Mouse (Mus musculus): ENCODE measurements at regions not wholly inside any gene's neighbourhood (a gene's known extent, or its start where the extent isn't known, plus 50 kb on each side); places are given as distances from the start of the nearest gene placed in this dataset.

DNA sequence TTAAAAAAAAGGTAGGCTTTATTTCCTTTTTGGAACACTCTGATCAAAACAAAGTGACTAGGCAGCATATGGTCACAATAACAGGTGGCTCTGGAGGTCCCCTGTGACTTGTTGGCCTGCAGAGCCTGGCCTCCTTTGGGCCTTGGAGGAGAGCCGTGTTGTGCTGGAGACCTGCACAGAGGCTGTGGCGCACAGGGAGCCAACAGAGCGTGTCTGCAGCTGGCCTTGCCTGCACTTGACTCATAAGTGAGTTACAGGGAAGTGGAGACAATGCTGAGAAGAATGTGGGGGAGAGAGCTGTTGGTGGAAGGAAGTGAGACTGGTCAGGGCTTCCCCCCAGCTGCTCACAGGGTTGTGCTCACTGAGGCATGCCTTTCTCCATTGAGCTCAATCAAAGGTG lies 175.7 kb downstream of the Foxo1 start:
- no peak overlapping the region for H3K27ac ChIP-seq (ENCODE audit: insufficient read depth, low read depth, low read length)
- H3K4me1 ChIP-seq (ENCODE audit: control insufficient read depth, insufficient read depth, low read length): peaks cover 8% of the 10 kb centered on the region
- H3K4me3 ChIP-seq (ENCODE audit: insufficient read depth, low read length): no peak overlapping the region
- TF ChIP-seq CTCF (IDR thresholded peaks at IDR 0.05; ENCODE audit: low read depth, low read length): no peak
- no peak for TF ChIP-seq POLR2A (IDR thresholded peaks at IDR 0.05; ENCODE audit: borderline replicate concordance, low read depth, low read length)

DNA sequence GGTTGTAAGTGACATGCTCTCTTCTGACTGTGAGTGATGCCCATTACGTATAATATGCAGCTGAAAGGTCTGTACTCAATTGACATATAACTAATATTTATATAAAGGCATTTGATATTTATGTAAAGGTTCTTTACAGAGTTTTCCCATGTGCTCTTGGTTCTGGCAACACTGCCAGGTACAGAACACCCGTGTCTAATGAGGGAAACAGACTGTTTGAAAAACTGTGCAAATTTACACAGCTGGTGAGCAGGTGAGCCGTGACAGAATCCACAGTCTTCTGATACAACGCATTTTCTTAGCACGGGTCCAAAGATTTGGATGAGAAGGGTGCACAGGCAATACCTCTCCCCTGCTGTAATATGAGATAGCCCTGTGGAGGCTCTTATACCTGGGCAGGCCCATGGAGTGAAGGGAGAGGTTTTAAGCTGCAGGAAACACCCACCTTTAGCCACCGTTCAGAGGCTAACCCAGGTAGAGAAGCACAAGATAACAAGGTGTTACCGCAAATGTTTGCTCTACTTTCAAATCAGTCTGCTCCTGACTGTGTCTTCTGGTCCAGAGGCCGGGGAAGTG lies 161.0 kb downstream of the Foxo1 start:
- TF ChIP-seq CTCF (IDR thresholded peaks at IDR 0.05; ENCODE audit: low read depth, low read length) (no peak), POLR2A (IDR thresholded peaks at IDR 0.05; ENCODE audit: borderline replicate concordance, low read depth, low read length) (no peak)
- no peak overlapping the region for H3K4me3 ChIP-seq (ENCODE audit: insufficient read depth, low read length)
- H3K4me1 ChIP-seq (ENCODE audit: control insufficient read depth, insufficient read depth, low read length): no peaks in the 10 kb centered on the region
- no peak overlapping the region for H3K27ac ChIP-seq (ENCODE audit: insufficient read depth, low read depth, low read length)

DNA sequence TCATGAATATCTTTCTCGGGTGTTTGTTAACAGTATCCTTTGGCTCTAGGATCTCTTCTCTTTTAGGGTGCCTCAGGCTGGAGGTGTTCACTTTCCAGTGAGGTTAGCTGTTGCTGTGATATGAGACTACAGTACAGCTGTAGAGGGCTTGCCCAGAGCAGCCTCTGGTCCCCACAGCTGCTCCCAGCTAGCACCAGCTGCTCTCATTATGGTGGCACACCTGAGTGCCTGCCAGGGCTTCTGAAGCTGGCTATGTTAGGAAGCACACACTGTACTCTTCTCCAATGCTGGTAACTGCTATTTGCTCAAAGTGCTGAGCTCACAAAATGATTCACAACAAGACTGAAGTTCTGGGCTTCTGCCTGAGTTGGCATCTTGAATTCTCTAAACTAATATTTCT lies 154.7 kb downstream of the Foxo1 start:
- no peak overlapping the region for H3K4me3 ChIP-seq (ENCODE audit: insufficient read depth, low read length)
- TF ChIP-seq CTCF (IDR thresholded peaks at IDR 0.05; ENCODE audit: low read depth, low read length) (no peak), POLR2A (IDR thresholded peaks at IDR 0.05; ENCODE audit: borderline replicate concordance, low read depth, low read length) (no peak)
- H3K27ac ChIP-seq (ENCODE audit: insufficient read depth, low read depth, low read length): no peak overlapping the region

GRCm38 (mm10) chr3:52416261-52416660 lies 148.1 kb downstream of the Foxo1 start:
- Histone ChIP-seq H3K4me3 (ENCODE audit: insufficient read depth, low read length) (no peak overlapping the region), H3K27ac (ENCODE audit: insufficient read depth, low read depth, low read length) (no peak overlapping the region), H3K4me1 (ENCODE audit: control insufficient read depth, insufficient read depth, low read length) (no peaks in the 10 kb centered on the region)
- TF ChIP-seq CTCF (IDR thresholded peaks at IDR 0.05; ENCODE audit: low read depth, low read length) (no peak), POLR2A (IDR thresholded peaks at IDR 0.05; ENCODE audit: borderline replicate concordance, low read depth, low read length) (no peak)

More for the DNA sequence above, 154.7 kb downstream of the Foxo1 start:
- no peaks in the 10 kb centered on the region for H3K4me1 ChIP-seq (ENCODE audit: control insufficient read depth, insufficient read depth, low read length)

DNA sequence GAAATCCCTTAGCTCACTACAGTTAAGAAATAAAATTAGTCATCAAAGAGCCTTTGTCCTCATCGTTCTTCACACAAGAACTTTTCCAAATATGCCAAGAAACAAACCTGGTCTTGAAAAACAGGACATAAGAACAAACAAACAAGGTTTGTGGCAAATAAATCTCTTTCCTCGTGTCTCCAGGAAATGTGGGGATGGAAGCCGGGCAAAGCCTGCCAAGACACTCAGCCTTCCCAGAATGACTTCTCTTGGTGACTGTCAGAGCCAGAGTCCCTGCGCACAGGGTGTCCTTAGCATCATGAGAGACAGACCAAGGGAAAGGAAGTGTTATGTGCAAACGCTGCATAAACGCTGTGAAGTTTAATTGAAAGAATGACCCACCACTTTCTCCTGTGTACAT lies 147.2 kb downstream of the Foxo1 start:
- Histone ChIP-seq H3K4me3 (ENCODE audit: insufficient read depth, low read length) (no peak overlapping the region), H3K27ac (ENCODE audit: insufficient read depth, low read depth, low read length) (no peak overlapping the region), H3K4me1 (ENCODE audit: control insufficient read depth, insufficient read depth, low read length) (no peaks in the 10 kb centered on the region)
- TF ChIP-seq POLR2A (IDR thresholded peaks at IDR 0.05; ENCODE audit: borderline replicate concordance, low read depth, low read length): no peak
- no peak for TF ChIP-seq CTCF (IDR thresholded peaks at IDR 0.05; ENCODE audit: low read depth, low read length)

DNA sequence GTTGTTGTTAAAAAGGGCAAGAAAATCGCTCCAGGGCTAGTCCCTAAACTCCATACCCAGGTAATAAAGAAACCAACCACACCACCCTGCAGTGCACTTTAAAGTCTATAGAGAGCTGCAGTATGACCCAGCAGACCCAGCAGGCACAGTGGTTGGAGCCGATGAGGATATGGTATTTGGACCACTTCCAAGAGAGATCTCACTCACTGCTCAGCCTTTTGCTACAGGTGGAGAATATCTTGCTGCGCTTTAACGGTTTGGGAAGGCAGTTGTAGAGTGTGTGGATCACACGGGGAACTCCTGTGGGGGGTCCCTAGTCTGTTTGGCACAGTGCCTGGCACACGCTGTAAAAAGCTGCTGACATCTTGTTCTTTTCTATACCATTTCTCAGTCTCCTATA lies 145.9 kb downstream of the Foxo1 start:
- H3K4me1 ChIP-seq (ENCODE audit: control insufficient read depth, insufficient read depth, low read length): no peaks in the 10 kb centered on the region

DNA sequence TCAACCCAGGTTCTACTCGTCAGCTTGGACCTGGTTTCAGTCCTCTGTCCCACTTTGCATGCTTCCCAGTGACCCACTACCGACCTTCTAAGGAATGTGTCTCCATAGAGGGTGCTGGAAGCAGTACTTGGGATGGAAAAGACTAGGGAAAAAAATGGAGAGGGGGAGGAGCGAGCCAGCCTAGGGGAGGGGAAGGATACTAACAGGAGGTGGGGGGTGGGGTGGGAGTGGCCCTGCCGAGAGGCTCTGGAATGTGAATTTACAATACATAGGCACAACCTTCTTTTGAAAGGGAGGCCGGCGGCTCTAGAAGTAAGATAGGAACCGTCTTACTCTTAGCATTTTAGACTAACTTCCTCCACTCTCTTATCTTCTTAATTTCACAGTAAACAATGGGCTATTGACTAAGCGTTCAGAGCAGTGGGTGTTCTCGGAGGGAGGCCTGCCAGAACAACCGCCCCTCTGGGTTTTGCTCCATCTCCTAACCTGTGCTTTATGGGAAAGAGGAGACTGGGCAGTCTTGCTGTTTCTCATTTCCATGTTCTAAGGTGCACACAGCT lies 145.1 kb downstream of the Foxo1 start:
- no peak for TF ChIP-seq CTCF (IDR thresholded peaks at IDR 0.05; ENCODE audit: low read depth, low read length)
- TF ChIP-seq POLR2A (IDR thresholded peaks at IDR 0.05; ENCODE audit: borderline replicate concordance, low read depth, low read length): no peak
- no peak overlapping the region for H3K4me3 ChIP-seq (ENCODE audit: insufficient read depth, low read length)
- H3K27ac ChIP-seq (ENCODE audit: insufficient read depth, low read depth, low read length): no peak overlapping the region
- H3K4me1 ChIP-seq (ENCODE audit: control insufficient read depth, insufficient read depth, low read length): no peaks in the 10 kb centered on the region

More for the DNA sequence above, 145.9 kb downstream of the Foxo1 start:
- H3K27ac ChIP-seq (ENCODE audit: insufficient read depth, low read depth, low read length): no peak overlapping the region
- H3K4me3 ChIP-seq (ENCODE audit: insufficient read depth, low read length): no peak overlapping the region
- TF ChIP-seq CTCF (IDR thresholded peaks at IDR 0.05; ENCODE audit: low read depth, low read length) (no peak), POLR2A (IDR thresholded peaks at IDR 0.05; ENCODE audit: borderline replicate concordance, low read depth, low read length) (no peak)

DNA sequence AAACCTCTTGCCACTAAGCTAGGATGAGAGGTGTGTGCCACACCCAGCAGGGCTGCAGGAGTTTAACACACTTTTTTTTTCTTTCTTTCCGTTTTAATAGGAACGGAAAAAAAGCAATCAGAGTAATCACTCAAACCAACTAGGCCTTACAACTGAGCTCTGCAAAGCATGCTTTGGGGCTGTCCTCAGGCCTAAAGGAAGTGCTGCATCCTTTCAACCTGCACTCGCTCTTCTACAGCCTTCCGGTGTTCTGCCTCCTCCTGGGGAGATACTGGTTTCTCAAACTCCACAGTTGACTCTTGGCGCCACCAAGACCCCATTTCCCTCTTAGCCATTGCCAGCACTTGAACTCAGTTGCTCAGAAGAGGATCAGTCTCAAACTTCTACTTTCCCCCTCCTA lies 143.2 kb downstream of the Foxo1 start:
- H3K27ac ChIP-seq (ENCODE audit: insufficient read depth, low read depth, low read length): no peak overlapping the region
- no peaks in the 10 kb centered on the region for H3K4me1 ChIP-seq (ENCODE audit: control insufficient read depth, insufficient read depth, low read length)
- TF ChIP-seq POLR2A (IDR thresholded peaks at IDR 0.05; ENCODE audit: borderline replicate concordance, low read depth, low read length) (no peak), CTCF (IDR thresholded peaks at IDR 0.05; ENCODE audit: low read depth, low read length) (no peak)
- H3K4me3 ChIP-seq (ENCODE audit: insufficient read depth, low read length): no peak overlapping the region

DNA sequence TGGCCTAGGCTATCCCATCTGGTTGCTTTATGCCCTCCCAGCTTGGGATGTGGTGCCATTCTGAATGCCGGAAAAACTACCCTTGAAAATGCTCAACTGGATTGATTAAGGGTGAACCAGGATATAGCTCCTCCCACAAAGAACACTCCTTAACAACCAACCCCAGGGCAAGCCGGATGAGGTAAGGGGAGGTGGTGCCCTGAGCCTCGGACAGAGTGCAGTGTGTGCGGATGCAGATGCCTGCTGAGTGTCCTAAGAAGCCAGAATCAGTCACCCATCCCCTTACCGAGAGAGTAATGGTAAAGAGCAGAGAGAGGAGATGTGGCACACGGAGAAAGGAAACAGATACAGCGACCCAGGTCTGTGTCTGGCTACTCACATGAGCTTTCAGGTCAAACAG lies 141.3 kb downstream of the Foxo1 start:
- H3K27ac ChIP-seq (ENCODE audit: insufficient read depth, low read depth, low read length): no peak overlapping the region
- TF ChIP-seq POLR2A (IDR thresholded peaks at IDR 0.05; ENCODE audit: borderline replicate concordance, low read depth, low read length) (no peak), CTCF (IDR thresholded peaks at IDR 0.05; ENCODE audit: low read depth, low read length) (no peak)
- H3K4me3 ChIP-seq (ENCODE audit: insufficient read depth, low read length): no peak overlapping the region
- no peaks in the 10 kb centered on the region for H3K4me1 ChIP-seq (ENCODE audit: control insufficient read depth, insufficient read depth, low read length)

DNA sequence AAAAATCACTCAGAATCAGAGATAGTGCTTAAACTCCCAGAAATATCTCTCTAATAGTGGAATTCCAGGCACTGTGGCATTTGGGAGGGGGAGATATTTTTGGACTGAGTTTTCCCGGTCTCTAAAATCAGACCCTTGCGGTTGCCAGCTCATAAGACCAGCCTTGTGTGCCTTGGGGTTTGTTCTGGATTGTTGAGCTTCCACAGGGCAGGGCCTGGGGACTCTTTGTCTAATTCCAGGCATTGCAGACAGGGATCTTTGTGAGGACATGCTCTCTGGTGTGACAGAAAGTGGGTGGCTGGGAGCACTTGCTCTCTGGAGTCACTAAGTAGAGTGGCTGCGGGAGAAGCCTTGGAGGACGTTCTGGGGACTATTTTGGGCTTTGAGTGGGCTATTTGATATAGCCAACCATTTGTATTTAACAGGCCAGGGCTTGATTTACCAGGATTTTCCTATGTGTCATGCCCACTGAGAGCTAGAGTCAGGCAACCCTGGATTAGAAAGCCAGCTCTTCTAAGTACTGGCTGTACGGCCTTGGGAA lies 138.7 kb downstream of the Foxo1 start:
- no peak overlapping the region for H3K4me3 ChIP-seq (ENCODE audit: insufficient read depth, low read length)
- H3K4me1 ChIP-seq (ENCODE audit: control insufficient read depth, insufficient read depth, low read length): no peaks in the 10 kb centered on the region
- no peak overlapping the region for H3K27ac ChIP-seq (ENCODE audit: insufficient read depth, low read depth, low read length)
- TF ChIP-seq CTCF (IDR thresholded peaks at IDR 0.05; ENCODE audit: low read depth, low read length) (no peak), POLR2A (IDR thresholded peaks at IDR 0.05; ENCODE audit: borderline replicate concordance, low read depth, low read length) (no peak)

Data from bone marrow macrophage, adult 2 months (primary cell).